Mouse (Mus musculus): ENCODE results near the gene Pik3r1. TPM values are rescaled to one million over a fixed set of nuclear protein-coding genes. Genes with fewer than 3 reads are reported as not detected.

Gene Pik3r1
- polyA plus RNA-seq, 1 experiment: 7.3 TPM

DNA sequence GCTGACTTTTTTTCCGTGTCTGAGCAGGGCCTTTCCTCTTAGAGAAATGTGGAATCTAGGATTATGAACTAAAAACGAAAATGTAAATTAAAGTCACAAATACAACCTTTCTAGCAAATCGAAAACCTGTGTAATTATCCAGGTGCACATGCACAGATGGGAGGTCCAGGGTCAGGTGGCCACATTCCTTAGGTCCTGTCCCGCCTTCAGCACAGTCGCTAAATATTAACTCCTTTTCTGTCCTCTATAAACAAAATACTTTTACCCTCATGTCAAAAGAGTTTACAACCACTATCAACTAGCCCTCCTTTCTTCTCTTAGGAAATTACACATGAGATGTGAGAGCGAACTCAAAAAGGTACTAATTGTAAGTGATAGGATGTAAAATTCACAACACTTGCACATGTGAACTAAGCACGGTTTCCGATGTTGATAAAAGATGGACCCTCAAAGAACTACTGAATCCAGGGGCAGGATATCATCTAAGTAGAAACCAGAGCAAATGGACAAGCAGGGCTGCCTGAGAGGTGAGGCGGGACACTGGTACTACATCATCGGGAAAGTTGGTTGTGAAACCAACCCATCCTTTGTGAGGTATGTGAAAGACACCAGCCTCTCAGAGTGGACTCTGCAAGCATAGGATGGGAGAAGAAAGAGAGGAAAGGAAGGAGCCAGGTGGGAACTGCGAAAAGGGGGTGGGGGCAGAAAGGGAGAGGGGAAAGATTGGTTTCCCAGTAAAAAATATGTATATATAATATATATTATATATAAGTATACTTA, 26.3 kb downstream of the Pik3r1 start:
- peaks cover 54% of the 10 kb centered on the region for H3K79me2 ChIP-seq (ENCODE audit: control insufficient read depth, insufficient read depth)

DNA sequence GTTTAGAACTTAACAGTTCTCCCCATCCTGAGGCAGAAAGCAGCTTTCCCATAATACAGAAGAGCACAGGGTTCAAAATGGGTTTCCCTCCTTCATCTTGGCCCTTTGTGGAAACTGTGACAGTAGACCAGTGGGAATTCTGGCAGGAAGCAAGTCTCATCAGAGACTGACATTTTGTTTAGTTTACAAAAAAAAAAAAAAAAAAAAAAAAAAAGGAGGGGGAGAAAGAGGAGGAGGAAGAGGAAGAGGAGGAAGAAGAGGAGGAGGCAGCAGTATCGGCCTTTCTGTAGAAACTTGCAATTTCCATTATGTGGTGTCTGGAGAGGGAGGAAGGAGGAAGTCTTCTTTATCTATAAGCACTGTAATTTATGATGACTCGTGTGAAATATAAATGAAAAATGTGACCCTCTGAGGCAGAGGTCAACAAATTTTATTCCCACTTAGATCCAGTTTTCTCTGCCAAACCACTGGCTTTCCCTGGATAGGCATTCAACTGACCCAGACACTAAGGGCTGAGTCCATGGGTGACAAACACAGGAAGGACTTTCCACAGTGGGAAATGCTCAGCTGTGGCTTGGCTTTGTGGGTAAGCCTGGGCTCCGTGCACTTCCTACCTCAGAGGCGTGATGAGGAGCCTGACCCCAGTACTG, 28.2 kb downstream of the Pik3r1 start:
- TF ChIP-seq MAX (IDR thresholded peaks at IDR 0.05) (no peak), USF1 (IDR thresholded peaks at IDR 0.05; ENCODE audit: low read depth) (no peak), MYOD1 (IDR thresholded peaks at IDR 0.05; ENCODE audit: control insufficient read depth, insufficient read length, low read depth) (peak; percentile 9), FOSL1 (IDR thresholded peaks at IDR 0.05; ENCODE audit: insufficient read depth, low read length, poor library complexity, severe bottlenecking) (no peak), CEBPB (IDR thresholded peaks at IDR 0.05; ENCODE audit: low read depth) (no peak), MYOG (IDR thresholded peaks at IDR 0.05; ENCODE audit: control insufficient read depth, extremely low read depth, insufficient read length) (no peak)

More for the DNA sequence above, 26.3 kb downstream of the Pik3r1 start:
- TF ChIP-seq CTCF (IDR thresholded peaks at IDR 0.05; ENCODE audit: control insufficient read depth, insufficient read depth, insufficient read length) (no peak), USF1 (IDR thresholded peaks at IDR 0.05; ENCODE audit: low read depth) (no peak), FOSL1 (IDR thresholded peaks at IDR 0.05; ENCODE audit: insufficient read depth, low read length, poor library complexity, severe bottlenecking) (no peak), MYOD1 (IDR thresholded peaks at IDR 0.05; ENCODE audit: control insufficient read depth, insufficient read length, low read depth) (no peak), MAX (IDR thresholded peaks at IDR 0.05) (no peak), MYOG (IDR thresholded peaks at IDR 0.05; ENCODE audit: control insufficient read depth, extremely low read depth, insufficient read length) (no peak), CEBPB (IDR thresholded peaks at IDR 0.05; ENCODE audit: low read depth) (no peak)
- H3ac ChIP-seq (ENCODE audit: control insufficient read depth, insufficient read length, low read depth): no peak overlapping the region
- no peaks in the 10 kb centered on the region for H3K27me3 ChIP-seq (ENCODE audit: control insufficient read depth, insufficient read depth, insufficient read length)
- H3K4me3 ChIP-seq (ENCODE audit: insufficient read depth, poor library complexity, severe bottlenecking): no peak overlapping the region
- H3K79me3 ChIP-seq (ENCODE audit: low read depth): peaks cover 19% of the 10 kb centered on the region
- H3K36me3 ChIP-seq (ENCODE audit: control insufficient read depth, insufficient read depth): peaks cover 3% of the 10 kb centered on the region

DNA sequence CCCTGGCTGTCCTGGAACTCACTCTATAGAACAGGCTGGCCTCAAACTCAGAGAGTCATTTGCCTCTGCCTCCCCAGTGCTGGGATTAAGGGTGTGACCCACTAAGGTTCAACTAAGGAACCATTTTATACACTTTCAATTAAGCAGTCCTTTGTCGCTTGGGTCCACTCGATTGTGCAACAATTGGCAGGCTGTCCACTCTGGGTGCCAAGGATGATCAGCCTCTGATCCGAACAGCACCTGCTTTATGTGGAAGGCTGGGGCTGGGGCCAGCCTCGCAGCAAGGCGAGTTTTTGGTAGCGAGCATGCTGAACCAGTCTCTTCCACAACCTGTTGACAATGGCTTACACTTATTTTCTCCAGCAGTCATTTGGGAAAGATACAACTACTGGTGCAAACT, 29.2 kb downstream of the Pik3r1 start:
- H3K36me3 ChIP-seq (ENCODE audit: control insufficient read depth, insufficient read depth): peaks cover 3% of the 10 kb centered on the region
- H3K79me3 ChIP-seq (ENCODE audit: low read depth): peaks cover 13% of the 10 kb centered on the region
- H3K4me3 ChIP-seq (ENCODE audit: insufficient read depth, poor library complexity, severe bottlenecking): no peak overlapping the region
- TF ChIP-seq MYOG (IDR thresholded peaks at IDR 0.05; ENCODE audit: control insufficient read depth, extremely low read depth, insufficient read length): no peak
- TF ChIP-seq MAX (IDR thresholded peaks at IDR 0.05): no peak
- no peak for TF ChIP-seq MYOD1 (IDR thresholded peaks at IDR 0.05; ENCODE audit: control insufficient read depth, insufficient read length, low read depth)
- H3ac ChIP-seq (ENCODE audit: control insufficient read depth, insufficient read length, low read depth): no peak overlapping the region
- peaks cover 43% of the 10 kb centered on the region for H3K79me2 ChIP-seq (ENCODE audit: control insufficient read depth, insufficient read depth)
- no peaks in the 10 kb centered on the region for H3K27me3 ChIP-seq (ENCODE audit: control insufficient read depth, insufficient read depth, insufficient read length)

More for the DNA sequence above, 28.2 kb downstream of the Pik3r1 start:
- no peak overlapping the region for H3ac ChIP-seq (ENCODE audit: control insufficient read depth, insufficient read length, low read depth)
- H3K79me3 ChIP-seq (ENCODE audit: low read depth): peaks cover 11% of the 10 kb centered on the region
- H3K79me2 ChIP-seq (ENCODE audit: control insufficient read depth, insufficient read depth): peaks cover 41% of the 10 kb centered on the region
- H3K36me3 ChIP-seq (ENCODE audit: control insufficient read depth, insufficient read depth): peaks cover 3% of the 10 kb centered on the region
- no peaks in the 10 kb centered on the region for H3K27me3 ChIP-seq (ENCODE audit: control insufficient read depth, insufficient read depth, insufficient read length)
- no peak overlapping the region for H3K4me3 ChIP-seq (ENCODE audit: insufficient read depth, poor library complexity, severe bottlenecking)

DNA sequence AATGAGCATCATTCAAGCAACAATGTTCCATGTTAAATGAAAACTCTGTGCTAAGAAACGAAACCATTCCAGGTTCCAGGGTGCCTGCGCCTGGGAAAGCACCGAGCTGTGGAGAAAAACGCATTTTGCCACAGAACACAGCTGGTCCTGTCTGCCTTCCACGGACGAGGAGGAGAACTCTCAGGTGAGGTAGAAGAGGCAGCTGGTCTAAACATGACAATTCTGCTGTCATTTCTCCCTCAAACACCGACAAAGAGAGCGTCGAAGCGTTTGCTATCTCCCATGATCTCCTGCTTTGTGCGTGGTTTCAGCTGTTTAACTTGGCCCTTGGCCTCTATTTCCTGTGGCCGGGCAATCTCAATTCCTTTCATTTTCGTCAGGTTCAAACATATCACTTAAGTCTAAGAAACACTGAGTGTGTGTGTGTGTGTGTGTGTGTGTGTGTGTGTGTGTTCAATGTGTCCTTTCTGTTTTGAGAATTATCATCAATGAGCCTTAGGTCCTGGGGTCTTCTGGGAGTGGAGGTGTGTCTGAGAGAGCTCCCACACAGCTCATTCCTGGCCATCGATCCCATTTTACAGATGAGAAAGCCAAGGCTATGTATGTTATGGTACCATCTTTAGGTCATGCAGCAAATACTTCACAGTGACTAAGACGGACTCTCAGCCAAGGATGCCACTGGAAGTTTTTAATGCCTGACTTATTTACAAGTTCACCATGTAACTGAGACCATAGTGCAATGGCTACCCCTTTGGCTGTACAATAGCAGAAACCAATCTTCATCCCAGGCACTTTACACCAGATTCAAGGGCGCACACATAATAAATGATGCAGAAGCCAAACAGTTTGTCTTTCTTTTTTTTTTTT, 31.3 kb downstream of the Pik3r1 start:
- Histone ChIP-seq H3K36me3 (ENCODE audit: control insufficient read depth, insufficient read depth) (peaks cover 3% of the 10 kb centered on the region), H3K27me3 (ENCODE audit: control insufficient read depth, insufficient read depth, insufficient read length) (no peaks in the 10 kb centered on the region), H3K79me3 (ENCODE audit: low read depth) (peaks cover 16% of the 10 kb centered on the region), H3ac (ENCODE audit: control insufficient read depth, insufficient read length, low read depth) (no peak overlapping the region), H3K79me2 (ENCODE audit: control insufficient read depth, insufficient read depth) (peaks cover 59% of the 10 kb centered on the region), H3K4me3 (ENCODE audit: insufficient read depth, poor library complexity, severe bottlenecking) (no peak overlapping the region)
- TF ChIP-seq CTCF (IDR thresholded peaks at IDR 0.05; ENCODE audit: control insufficient read depth, insufficient read depth, insufficient read length): no peak
- TF ChIP-seq MYOD1 (IDR thresholded peaks at IDR 0.05; ENCODE audit: control insufficient read depth, insufficient read length, low read depth): no peak
- TF ChIP-seq MAX (IDR thresholded peaks at IDR 0.05): no peak
- TF ChIP-seq USF1 (IDR thresholded peaks at IDR 0.05; ENCODE audit: low read depth): no peak
- TF ChIP-seq MYOG (IDR thresholded peaks at IDR 0.05; ENCODE audit: control insufficient read depth, extremely low read depth, insufficient read length): no peak
- TF ChIP-seq CEBPB (IDR thresholded peaks at IDR 0.05; ENCODE audit: low read depth): no peak
- TF ChIP-seq FOSL1 (IDR thresholded peaks at IDR 0.05; ENCODE audit: insufficient read depth, low read length, poor library complexity, severe bottlenecking): no peak

DNA sequence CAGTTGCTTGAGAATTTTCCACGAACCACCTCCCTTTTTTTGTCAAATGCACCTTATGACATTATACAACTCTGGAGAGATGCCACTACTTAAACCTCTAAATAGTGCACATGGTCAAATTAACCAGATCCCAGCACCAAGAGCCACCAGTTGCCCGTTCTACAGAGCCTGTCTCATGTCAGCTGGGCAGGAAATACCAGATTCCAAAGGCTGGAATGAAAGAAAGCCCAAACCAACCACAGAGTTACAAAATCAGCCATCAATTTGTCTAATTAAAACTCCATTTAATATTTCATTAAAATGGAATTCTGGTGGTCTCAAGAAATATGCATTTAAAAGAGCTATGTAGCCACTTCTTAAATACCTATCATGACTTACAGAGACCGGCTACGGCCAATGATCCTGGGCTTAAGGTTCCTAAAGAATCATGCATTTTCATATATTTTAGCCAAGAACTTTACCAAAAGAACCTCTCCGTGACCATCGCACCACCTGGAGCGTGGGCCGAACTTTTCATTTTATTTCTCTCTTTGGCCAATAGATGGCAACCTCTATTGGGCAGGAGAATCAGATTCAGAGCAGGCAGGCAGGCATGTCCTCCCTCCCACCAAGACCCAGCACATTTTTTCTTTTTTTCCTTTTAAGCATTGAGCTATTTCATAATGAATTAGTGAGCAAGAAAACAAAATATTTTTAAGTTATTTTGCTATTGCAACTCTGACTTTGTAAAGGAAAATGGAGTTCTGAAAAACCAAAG, 32.5 kb downstream of the Pik3r1 start:
- Histone ChIP-seq H3K79me2 (ENCODE audit: control insufficient read depth, insufficient read depth) (peaks cover 50% of the 10 kb centered on the region), H3K36me3 (ENCODE audit: control insufficient read depth, insufficient read depth) (no peaks in the 10 kb centered on the region), H3ac (ENCODE audit: control insufficient read depth, insufficient read length, low read depth) (no peak overlapping the region), H3K4me3 (ENCODE audit: insufficient read depth, poor library complexity, severe bottlenecking) (no peak overlapping the region), H3K79me3 (ENCODE audit: low read depth) (peaks cover 18% of the 10 kb centered on the region), H3K27me3 (ENCODE audit: control insufficient read depth, insufficient read depth, insufficient read length) (no peaks in the 10 kb centered on the region)
- TF ChIP-seq MYOD1 (IDR thresholded peaks at IDR 0.05; ENCODE audit: control insufficient read depth, insufficient read length, low read depth) (no peak), CTCF (IDR thresholded peaks at IDR 0.05; ENCODE audit: control insufficient read depth, insufficient read depth, insufficient read length) (no peak), MAX (IDR thresholded peaks at IDR 0.05) (no peak), FOSL1 (IDR thresholded peaks at IDR 0.05; ENCODE audit: insufficient read depth, low read length, poor library complexity, severe bottlenecking) (no peak), MYOG (IDR thresholded peaks at IDR 0.05; ENCODE audit: control insufficient read depth, extremely low read depth, insufficient read length) (no peak), CEBPB (IDR thresholded peaks at IDR 0.05; ENCODE audit: low read depth) (no peak), USF1 (IDR thresholded peaks at IDR 0.05; ENCODE audit: low read depth) (no peak)

Data from C2C12 (cell line).